Mouse (Mus musculus): ENCODE measurements at regions not wholly inside any gene's neighbourhood (a gene's known extent, or its start where the extent isn't known, plus 50 kb on each side); places are given as distances from the start of the nearest gene placed in this dataset.
"Not testable (repeated sequence)": the region's sequence is repeated elsewhere in the genome, so short reads cannot be mapped to it uniquely, and the experiment has no call there.

DNA sequence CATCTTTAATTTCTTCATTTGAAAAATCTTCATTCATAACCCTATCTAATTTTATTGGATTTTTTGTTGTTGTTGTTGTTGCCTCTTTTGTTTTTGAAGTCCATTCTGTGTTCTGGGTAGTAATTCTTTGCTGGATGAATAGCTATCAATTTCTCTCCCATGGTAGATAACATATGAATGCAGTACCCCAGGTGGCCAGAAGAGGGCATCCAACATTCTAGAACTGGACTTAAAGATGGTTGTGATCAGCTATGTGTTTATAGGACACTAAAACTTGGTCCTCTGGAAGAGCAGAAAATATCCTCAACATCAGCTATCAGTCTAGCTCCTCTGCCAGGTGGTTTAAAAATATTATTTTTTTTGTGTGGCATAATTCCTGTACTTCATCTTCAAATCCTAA lies 73.0 kb downstream of the Prl2c3 start:
- not testable (repeated sequence) for H3K27ac ChIP-seq (ENCODE audit: control insufficient read depth, insufficient read depth, low read depth, low read length, poor library complexity); H3K4me3 ChIP-seq (replicated peaks; ENCODE audit: control insufficient read depth, low read depth, low read length); H3K4me1 ChIP-seq (ENCODE audit: control insufficient read depth, insufficient read depth, low read length)

DNA sequence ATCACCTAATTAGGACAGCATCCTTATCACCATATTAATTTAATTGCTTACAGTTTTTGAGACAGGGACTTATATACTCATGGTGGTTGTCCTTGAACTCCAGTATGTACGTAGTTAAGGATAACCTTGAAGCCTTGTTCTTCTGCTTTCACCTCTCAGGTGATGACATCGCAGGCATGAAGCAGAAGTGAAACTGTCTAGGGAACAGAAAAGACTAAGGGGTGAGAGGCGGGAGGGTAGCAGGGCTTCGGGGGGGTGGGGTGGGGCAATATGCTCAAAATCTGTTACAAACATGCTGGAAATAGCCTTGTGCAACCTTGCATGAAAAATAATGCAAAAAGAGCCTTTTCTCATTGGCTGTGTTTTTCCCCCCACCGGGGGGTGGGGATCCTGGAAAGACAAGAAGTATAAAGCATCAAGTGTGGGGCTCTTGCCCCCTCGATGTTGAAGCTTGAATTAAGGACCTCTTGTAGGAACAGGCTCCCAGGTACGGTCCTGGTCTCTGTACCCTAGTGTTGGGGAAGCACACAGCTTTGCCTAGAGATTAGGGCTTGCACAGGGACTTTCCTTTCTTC lies 81.8 kb downstream of the Prl2c3 start:
- 56% methylated on average over 7 of the region's 7 CpGs for WGBS
- H3K4me1 ChIP-seq (ENCODE audit: control insufficient read depth, insufficient read depth, low read length); H3K27ac ChIP-seq (ENCODE audit: control insufficient read depth, insufficient read depth, low read depth, low read length, poor library complexity); H3K4me3 ChIP-seq (replicated peaks; ENCODE audit: control insufficient read depth, low read depth, low read length): not testable (repeated sequence)

DNA sequence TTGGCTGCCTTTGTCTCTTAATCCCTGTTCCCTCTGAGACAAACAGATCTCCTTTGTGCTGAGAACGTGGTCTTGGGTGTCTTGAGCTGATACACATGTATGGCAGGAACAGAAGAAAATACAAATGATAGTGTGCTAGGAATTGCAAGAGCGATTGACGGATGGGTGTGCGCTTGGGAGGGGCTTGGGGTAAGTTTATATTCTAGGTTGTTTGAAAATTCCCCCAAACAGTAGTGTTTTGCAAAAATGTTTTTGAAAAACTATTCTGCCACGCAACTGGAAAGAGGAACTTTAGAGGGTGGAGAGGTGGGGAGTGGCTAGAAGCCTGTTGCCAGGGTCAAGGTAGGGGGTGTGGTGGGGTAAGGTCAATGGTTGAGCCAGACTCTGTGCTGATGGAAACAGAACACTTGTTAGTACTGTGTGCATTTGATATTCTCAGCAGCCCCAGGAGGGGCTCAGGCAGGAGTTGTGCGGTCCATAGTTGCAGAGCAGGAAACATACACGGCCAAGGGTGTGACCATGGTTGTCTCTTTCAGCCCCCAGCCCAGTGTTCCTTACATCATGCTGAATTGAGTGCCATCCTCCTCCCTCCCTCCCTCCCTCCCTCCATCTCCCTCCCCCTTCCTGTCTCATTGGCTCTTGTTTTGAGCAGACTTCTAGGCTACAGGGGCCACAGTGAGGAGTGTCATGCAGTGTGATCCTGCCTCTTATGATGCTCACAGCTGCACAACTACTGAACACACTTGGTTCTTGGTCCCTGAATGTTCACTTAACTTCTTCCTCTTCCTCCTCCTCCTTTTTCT lies 88.2 kb downstream of the Prl2c3 start:
- Histone ChIP-seq H3K4me1 (ENCODE audit: control insufficient read depth, insufficient read depth, low read length) (no peaks in the 10 kb centered on the region), H3K4me3 (replicated peaks; ENCODE audit: control insufficient read depth, low read depth, low read length) (no peak overlapping the region), H3K27ac (ENCODE audit: control insufficient read depth, insufficient read depth, low read depth, low read length, poor library complexity) (no peak overlapping the region)
- TF ChIP-seq CTCF (IDR thresholded peaks at IDR 0.05; ENCODE audit: control insufficient read depth, insufficient read depth, low read length) (no peak), POLR2A (IDR thresholded peaks at IDR 0.05; ENCODE audit: borderline replicate concordance, control insufficient read depth, low read depth, low read length) (no peak)
- WGBS: 60% methylated on average over 7 of the region's 7 CpGs

DNA sequence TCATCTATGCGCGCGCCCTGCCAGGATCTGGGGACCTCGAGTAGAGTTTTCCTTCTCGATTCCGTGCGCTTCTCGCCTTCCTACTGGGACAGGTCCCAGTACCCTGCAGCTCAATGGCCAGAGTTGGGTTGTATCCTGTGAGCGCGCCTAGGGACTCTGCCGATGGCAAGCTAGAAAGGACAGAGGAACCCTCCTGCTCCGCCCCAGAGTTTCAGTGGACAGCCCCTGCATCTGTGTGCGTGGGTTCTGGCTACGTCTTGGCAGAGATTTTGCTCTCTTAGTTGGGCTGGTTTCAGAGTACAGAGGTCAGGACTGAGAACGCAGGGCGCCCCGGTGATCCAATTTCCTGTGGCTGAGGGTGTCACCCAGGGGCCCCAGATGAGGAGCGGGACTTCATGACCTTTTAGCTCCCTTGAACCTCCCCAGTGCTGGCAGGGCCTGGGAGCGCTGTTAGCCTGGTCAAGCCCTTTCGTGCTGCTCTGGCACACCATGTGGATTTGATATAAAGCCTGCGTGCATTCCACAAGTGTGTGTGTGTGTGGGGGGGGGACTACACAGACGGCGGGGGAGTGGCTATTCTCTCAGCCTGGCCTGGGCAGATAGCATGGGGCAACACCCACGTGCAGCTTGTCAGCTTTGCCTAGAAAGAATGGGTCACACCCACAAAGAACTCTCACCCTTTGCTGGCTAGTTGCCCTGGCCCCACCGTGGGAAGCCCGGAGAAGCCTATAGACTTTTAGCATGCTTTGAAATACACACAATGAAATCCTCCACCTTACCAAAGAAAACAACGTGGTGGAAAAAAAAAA lies 96.9 kb downstream of the Prl2c3 start:
- not testable (repeated sequence) for H3K27ac ChIP-seq (ENCODE audit: control insufficient read depth, insufficient read depth, low read depth, low read length, poor library complexity); H3K4me3 ChIP-seq (replicated peaks; ENCODE audit: control insufficient read depth, low read depth, low read length); H3K4me1 ChIP-seq (ENCODE audit: control insufficient read depth, insufficient read depth, low read length)
- WGBS: 3% methylated on average over 18 of the region's 27 CpGs

DNA sequence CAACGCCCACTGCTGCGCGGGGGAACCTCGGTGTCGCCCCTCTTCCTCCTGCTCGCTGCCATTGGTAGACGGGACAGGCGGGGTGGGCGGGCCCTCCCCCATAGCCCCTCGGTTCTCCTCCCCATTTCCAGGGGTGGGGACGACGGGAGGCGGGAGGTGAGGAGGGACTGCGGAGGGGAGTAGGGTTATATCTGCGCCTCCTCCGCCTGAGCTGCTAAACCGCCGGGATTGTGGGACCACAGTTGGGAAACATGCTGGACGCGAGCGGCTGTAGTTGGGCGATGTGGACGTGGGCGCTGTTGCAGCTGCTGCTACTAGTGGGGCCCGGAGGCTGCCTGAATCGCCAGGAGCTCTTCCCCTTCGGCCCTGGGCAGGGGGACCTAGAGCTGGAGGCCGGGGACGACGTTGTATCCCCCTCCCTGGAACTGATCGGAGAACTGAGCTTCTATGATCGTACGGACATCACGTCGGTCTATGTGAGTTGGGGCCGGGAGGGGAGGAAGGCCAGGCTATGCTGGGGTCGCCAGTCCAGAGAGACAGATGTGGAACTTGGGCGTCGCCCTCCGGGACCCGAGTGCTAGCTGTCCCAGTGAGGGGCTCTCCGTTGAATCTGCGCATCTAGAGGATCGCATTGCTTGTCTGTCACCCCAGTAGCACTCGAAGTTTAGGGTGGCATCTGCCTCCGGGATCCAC lies 97.6 kb downstream of the Prl2c3 start:
- H3K27ac ChIP-seq (ENCODE audit: control insufficient read depth, insufficient read depth, low read depth, low read length, poor library complexity); H3K4me1 ChIP-seq (ENCODE audit: control insufficient read depth, insufficient read depth, low read length); H3K4me3 ChIP-seq (replicated peaks; ENCODE audit: control insufficient read depth, low read depth, low read length): not testable (repeated sequence)
- WGBS: 3% methylated on average over 33 of the region's 46 CpGs

DNA sequence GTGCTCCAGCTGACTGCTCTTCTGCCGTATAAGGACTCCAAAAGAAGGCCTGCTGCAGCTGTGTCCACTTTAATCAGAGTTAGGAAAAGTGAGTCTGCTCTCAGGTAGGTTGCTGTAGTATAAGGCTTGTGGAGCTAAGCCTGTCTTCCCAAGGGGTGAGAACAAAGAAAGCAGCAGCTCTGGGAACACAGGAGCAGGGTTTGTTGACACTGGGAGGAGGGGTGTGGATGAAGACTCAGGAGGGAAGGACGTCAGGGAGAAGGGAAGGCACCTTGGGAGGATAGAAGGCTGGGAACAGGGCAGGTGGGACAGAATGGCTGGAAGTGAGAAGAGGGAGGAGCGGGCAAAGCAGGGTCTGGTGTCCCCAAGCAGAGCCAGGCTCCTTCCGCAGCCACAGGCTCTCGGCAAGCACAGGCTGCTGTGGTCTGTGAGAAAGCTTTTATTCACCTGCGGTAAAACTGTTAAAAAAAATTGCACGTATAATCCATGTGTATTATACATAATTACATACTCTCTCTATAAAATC lies 106.2 kb downstream of the Prl2c3 start:
- H3K27ac ChIP-seq (ENCODE audit: control insufficient read depth, insufficient read depth, low read depth, low read length, poor library complexity); H3K4me1 ChIP-seq (ENCODE audit: control insufficient read depth, insufficient read depth, low read length); H3K4me3 ChIP-seq (replicated peaks; ENCODE audit: control insufficient read depth, low read depth, low read length): not testable (repeated sequence)
- 72% methylated on average over 6 of the region's 7 CpGs for WGBS

DNA sequence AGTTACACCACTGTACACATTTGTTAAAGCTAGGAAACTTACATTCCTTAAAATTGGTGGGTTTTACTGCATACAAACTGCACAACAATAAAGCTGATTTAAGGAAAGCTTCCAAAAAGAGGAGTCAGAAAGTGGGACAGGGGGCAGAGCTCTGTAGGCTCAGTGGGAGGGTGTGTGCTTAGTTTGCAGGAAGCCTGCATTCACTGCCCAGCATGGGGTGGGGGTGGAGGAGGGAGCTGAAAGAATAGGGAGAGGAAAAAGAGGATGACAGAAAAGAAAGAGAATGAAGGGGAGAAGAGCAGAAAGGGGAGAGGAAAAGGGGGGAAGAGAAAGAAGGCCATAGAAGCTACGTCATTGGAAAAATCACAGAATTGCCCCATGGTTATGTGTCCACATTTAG lies 111.1 kb downstream of the Prl2c3 start:
- H3K27ac ChIP-seq (ENCODE audit: control insufficient read depth, insufficient read depth, low read depth, low read length, poor library complexity); H3K4me3 ChIP-seq (replicated peaks; ENCODE audit: control insufficient read depth, low read depth, low read length); H3K4me1 ChIP-seq (ENCODE audit: control insufficient read depth, insufficient read depth, low read length): not testable (repeated sequence)
- no CpG with 5 or more reads among the region's 1 CpGs for WGBS

DNA sequence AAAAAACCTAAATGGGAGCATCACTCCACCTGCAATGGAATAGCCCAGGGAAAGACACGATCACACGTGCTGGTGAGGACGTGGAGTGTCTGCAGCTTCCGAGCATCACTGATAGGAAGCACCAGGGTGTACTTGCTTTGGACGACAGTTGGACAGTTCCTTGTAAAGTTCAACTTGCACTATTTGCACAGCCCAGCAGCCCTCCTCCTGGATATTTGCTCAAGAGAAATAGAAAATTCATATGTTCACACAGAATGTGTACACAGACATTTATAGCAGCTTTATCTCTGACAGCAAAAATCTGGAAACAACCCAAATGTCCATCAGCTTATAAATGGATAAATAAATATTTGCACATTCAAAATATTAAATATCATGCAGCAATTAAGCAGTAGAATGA lies 111.7 kb downstream of the Prl2c3 start:
- not testable (repeated sequence) for H3K27ac ChIP-seq (ENCODE audit: control insufficient read depth, insufficient read depth, low read depth, low read length, poor library complexity); H3K4me3 ChIP-seq (replicated peaks; ENCODE audit: control insufficient read depth, low read depth, low read length); H3K4me1 ChIP-seq (ENCODE audit: control insufficient read depth, insufficient read depth, low read length)
- 79% methylated on average over 2 of the region's 5 CpGs for WGBS

DNA sequence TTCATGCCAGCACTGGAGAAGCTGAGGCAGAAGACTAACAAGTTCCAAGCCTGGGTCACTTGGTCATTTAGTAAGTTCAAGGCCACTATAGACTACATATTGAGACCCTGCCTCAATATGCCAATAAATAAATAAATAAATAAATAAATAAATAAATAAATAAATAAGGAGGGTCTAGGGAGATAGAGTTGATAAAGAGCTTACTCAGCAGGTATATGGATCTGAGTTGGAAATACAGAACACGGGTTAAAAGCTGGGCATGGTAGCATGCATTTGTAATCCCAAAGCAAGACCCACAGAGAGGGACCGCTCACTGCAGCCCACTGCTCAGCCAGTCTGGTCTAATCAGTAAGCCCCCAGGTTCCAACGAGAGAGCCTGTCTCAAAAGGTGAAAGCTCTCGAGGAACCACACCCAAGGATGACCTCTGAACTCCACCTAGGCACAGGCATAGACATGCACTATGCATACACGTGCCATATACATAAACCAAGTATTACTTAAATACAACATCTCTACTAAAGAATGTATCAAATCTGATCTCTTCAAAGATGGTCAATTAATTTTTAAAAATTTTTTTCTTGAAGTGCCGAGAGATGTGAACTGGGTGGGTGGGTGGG lies 115.4 kb downstream of the Ero1lb start:
- WGBS: 75% methylated on average over 5 of the region's 6 CpGs
- not testable (repeated sequence) for H3K4me1 ChIP-seq (ENCODE audit: control insufficient read depth, insufficient read depth, low read length); H3K4me3 ChIP-seq (replicated peaks; ENCODE audit: control insufficient read depth, low read depth, low read length); H3K27ac ChIP-seq (ENCODE audit: control insufficient read depth, insufficient read depth, low read depth, low read length, poor library complexity)
